Mouse (Mus musculus) right cerebral cortex, postnatal 25 days (tissue): Measurements from ENCODE around the gene Neu4.
"Not testable (repeated sequence)": the region's sequence is repeated elsewhere in the genome, so short reads cannot be mapped to it uniquely, and the experiment has no call there.

Source experiments
- DNase-seq: peaks from one replicate; pipeline ENCODE4 v3.0.0; 2022

The Neu4 gene

GRCm38 (mm10) chr1:94020151-94020550, at the start of gene Neu4:
Neu4 (plus strand) TSS chr1:94020451.
- DNase-seq: no peak

DNA sequence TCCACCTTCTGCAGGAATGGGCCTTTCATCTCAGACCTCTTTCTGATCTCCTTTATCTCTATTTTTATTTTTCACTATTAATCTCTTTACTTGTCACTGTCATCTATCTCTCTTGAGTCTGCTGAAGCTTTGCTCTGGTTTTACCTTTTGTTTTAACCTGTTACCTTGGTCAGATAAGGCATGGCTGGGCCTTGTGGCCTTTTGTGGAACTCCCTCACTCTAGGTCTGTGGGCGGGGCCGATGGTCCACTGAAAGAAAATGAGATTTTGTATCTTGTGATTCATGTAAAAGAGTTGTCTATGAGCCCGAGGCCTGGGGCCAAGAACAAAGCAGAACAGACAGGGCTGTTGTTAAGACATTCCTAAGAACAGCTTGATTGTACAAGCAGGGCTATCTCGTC, 49.5 kb upstream of the Neu4 start:
- not testable (repeated sequence) for DNase-seq

- not testable (repeated sequence) for DNase-seq
These were observed 44.5 kb upstream of the Neu4 start for GRCm38 (mm10) chr1:93975764-93976163.

DNA sequence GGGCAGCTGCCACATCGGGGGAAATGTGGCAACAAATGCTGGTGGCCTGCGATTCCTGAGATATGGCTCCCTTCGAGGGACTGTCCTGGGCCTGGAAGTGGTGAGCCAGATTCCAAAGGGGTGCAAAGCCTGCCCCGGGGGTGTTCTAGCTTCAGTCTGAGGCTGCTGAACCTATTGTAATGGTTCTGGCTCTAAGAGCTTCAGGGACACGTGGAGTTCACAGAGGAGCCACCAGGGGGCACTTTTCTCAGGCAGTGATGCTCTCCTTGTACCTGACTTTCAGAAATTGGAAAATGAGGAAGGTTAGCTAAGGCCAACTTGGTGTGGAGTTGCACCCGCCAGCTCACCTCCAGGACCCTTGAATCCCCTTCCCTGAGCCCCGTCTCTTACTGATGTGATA, 42.0 kb upstream of the Neu4 start:
- DNase-seq: not testable (repeated sequence)

- not testable (repeated sequence) for DNase-seq
These were observed 39.3 kb upstream of the Neu4 start for GRCm38 (mm10) chr1:93980932-93981331.

GRCm38 (mm10) chr1:93986167-93986566, 34.1 kb upstream of the Neu4 start:
- DNase-seq: no peak

GRCm38 (mm10) chr1:93988786-93989185, 31.5 kb upstream of the Neu4 start:
- DNase-seq: no peak

- DNase-seq: not testable (repeated sequence)
These were observed 30.0 kb upstream of the Neu4 start, which contains the start of gene Gal3st2c for GRCm38 (mm10) chr1:93990209-93990608. Gal3st2c (plus strand) TSS chr1:93990509.

- DNase-seq: not testable (repeated sequence)
These were observed 29.2 kb upstream of the Neu4 start for GRCm38 (mm10) chr1:93991068-93991467.

GRCm38 (mm10) chr1:93991491-93991890, 28.8 kb upstream of the Neu4 start:
- DNase-seq: not testable (repeated sequence)

- no peak for DNase-seq
These were observed 19.2 kb upstream of the Neu4 start for GRCm38 (mm10) chr1:94001023-94001422.

GRCm38 (mm10) chr1:94005954-94006506, 14.2 kb upstream of the Neu4 start:
- not testable (repeated sequence) for DNase-seq

- peak; percentile 82 for DNase-seq
These were observed 11.4 kb upstream of the Neu4 start for GRCm38 (mm10) chr1:94008826-94009225.

DNA sequence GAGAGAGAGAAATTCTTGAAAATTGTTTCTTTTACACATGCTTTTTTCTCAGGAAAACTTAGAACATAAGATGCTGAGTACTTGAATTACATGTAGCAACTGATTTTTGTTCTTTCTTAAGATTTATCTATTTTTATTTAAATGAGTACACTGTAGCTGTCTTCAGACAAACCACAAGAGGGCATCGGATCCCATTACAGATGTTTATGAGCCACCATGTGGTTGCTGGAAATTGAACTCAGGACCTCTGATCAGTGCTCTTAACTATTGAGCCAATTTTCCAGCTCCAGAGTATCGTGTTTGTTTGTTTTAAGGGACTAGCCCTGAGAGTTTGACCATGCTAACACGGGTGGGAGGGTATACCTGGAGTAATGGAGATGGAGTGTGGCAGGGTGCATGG, 8.6 kb upstream of the Neu4 start:
- no peak for DNase-seq

DNA sequence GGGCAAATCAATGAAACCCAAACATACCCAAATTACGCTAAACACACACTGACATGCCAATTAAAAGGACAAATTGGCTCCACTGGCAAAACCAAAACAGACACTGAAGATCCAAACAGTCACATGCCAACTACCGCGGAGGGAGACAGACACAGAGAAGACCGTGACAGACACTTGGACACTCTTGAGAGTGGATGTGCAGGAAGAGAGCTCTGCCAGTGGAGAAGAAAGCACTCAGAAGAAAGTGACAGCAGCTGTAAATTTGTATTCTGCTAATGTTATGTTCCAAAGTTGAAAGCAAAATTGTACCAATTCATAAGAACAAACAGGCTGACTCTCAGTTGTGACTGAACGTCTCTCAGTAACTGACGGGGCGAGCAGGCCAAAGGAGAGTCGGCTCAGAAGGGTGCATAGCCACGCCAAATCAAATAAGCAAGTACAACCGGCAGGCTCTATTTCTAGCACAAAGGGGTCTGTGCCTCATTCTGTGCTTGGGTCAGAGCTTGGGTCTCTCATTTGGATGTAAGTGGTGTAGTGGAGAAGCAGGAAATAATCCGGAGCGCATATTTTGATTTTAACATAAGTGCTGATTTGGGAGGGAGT, 7.4 kb downstream of the Neu4 start:
- DNase-seq: no peak

DNA sequence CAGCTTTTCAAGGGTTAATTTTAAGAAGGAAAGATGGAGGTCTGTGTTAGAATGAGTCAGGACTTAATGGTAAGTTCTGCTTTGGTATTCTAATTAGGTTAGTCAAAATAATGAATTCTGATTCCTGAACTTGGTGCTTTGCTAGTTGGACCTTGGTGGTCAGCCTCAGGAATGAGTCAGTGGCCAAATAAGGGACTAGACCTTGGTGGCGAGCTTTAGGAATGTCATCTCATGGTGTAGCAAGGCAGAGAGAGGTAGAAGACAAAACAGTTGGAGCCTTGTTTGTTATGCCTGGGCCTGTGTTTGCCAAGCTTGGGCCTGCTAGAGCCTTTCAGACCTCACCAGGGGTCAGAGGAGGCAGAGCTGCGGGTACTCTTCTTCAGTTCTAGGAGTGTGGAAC, 8.5 kb downstream of the Neu4 start:
- DNase-seq: no peak

GRCm38 (mm10) chr1:94033075-94033602, 12.9 kb downstream of the Neu4 start:
- DNase-seq: no peak

DNA sequence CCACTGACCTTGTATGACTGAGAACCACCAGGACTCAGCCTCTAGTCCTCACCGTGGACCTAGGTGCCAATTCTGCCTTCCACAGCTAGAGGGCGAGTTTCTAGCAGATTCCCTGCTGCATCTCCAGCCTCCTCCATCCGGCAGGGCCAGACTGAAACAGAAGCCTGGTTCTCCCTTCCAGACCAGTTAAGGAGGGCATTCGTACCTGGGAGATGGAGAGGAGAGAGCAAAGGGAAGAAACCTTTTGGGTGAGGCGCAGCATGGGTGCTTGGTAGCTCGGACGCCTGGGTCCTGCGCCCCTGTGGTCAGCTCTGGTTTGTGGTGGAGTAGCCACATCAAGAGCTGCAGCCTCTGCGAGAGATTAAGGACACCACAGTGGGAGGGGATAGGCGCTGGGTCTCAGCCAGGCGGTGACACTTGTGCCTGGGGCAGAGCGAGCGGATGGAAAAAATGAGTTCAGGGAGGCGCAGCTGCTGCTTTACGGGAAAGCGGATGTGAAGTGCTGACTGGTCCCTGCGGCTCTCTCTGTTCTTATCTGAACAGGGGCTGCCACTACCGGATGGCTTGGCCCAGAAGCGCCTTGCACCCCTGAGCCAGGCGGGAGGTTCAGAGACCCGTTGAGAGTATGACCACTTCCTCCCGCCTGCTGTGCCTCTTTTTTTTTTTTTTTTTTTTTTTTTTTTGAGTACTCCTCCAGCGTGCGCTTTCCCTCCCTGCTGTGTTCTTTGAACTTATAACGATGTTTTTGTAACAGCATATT, 14.9 kb downstream of the Neu4 start:
- peak; percentile 83 for DNase-seq

GRCm38 (mm10) chr1:94040391-94040790, 20.1 kb downstream of the Neu4 start:
- no peak for DNase-seq

DNA sequence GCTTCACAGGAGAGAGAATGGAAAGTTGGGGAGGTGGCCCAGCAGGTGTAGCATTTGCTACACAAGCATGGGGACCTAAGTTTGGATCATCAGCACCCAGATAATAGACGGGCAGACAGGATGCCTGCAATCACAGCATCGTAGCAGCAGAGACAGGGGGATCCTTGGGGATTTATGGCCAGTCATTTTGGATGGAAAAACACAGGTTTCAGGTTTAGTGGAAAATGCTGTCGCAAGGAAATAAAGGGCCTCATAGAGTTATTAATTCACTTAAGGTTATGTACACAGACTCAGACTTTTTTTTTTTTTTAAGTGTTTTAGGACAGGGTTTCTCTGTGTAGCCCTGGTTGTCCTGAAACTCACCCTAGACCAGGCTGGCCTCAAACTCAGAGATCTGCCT, 25.3 kb downstream of the Neu4 start:
- no peak for DNase-seq

DNA sequence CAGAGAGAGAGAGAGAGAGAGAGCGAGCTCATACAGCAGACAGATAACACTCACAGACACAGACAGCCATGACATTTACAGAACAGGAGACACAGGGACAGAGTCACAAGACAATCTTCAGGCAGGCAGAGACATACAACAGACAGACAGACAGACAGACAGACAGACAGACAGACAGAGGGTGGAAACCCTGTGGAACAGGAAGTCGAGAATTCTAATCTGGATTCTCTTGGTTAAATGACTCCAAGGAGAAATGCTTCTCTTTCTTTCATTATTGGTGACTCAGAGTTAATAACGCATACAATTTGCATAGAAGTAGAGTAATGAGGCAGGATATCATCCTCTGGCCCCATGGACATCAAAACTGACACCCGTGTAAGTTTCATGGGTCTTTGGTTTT, 26.3 kb downstream of the Neu4 start:
- DNase-seq: no peak

DNA sequence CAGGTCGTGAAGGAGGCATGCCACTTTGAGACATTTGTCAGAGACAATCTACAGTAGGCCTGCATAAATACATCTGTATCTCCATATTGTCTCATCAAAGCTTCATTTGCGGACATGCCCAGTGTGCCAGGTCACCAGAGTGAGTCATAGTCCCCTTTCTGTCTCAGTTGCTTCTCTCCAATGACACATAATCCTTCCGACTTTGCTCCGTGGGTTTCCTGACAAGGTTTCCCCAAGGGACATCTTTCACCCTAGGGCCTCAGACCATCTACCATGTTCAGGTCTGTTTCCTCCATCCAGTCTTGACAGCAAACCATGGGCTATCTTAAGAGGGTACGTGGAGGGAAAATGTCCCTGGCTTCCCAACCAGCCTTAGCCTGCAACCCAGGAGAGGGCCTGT, 30.9 kb downstream of the Neu4 start:
- DNase-seq: no peak

- no peak for DNase-seq
These were observed 32.1 kb downstream of the Neu4 start, which contains the start of gene Pdcd1 for GRCm38 (mm10) chr1:94052373-94052772. Pdcd1 (minus strand) TSS chr1:94052553.
